In the genomic region with DNA sequence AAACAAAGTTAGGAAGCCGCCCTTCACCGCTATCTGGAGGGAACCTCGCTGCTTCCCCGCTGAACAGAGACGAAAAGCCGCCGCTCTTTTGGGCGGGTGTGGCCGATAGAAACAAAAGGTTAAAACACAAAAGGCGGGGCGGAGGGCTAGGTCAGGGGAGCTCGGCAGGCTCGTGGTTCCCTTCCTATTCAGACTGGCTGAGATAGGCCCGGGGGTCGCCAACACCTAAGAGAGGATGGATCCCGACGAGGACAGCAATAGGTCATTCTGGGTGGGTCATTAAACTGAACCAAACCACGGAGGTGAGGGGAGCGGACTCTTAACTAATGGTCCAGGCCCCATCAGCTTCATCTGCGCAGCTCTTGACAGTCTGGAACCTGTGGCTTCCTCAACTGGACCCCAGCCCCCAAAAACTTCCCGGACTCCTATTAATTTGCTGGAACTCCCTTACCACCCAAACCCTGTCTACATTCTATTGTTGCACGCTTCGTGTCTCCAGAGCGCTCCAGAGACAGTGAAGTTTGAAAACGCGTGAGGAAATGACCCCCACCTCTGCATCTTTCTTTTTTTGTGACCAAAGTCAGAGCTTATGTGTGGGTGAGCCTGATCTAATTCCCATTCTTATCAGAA, we compare ENCODE assay signal across 9 mouse cellular contexts.
DNase-seq lines count a peak whose midpoint lies in the region; ATAC-seq and TF ChIP-seq lines count a peak whose summit lies in the region.
"Had no signal": no experiment of that assay in that cellular context is flagged by ENCODE, and none has a peak within 500 bp of the region (broad histone marks: within the 10 kb centered on the region; RNA-seq: fewer than 3 reads in every experiment).

No protein-coding gene starts in this region.

- no peak for ATAC-seq in kidney, postnatal 0 days (replicated peaks; ENCODE audit: low FRiP score, low read depth)
- 0 out of 2 replicates have a peak, but pooled peaks have one; percentile 27 for ATAC-seq in stomach, embryonic 15.5 days (ENCODE audit: insufficient read depth, low FRiP score, low read depth)

- peak overlapping the region; percentile 82 for H3K27ac ChIP-seq in heart, embryonic 10.5 days
- H3K27ac ChIP-seq in kidney, postnatal 0 days: no peak overlapping the region
- H3K27ac ChIP-seq in stomach, embryonic 15.5 days: no peak overlapping the region

- no peaks in the 10 kb centered on the region for H3K9me3 ChIP-seq in heart, embryonic 10.5 days
- H3K9me3 ChIP-seq in kidney, postnatal 0 days (replicated peaks; ENCODE audit: low read length): no peaks in the 10 kb centered on the region
- no peaks in the 10 kb centered on the region for H3K9me3 ChIP-seq in stomach, embryonic 15.5 days

- no peak for TF ChIP-seq CTCF in kidney, postnatal 0 days (IDR thresholded peaks at IDR 0.05; ENCODE audit: low read depth)

- under 1% methylated on average over 26 of the region's 26 CpGs for WGBS in heart, embryonic 10.5 days
- 2% methylated on average over 26 of the region's 26 CpGs for WGBS in kidney, postnatal 0 days
- under 1% methylated on average over 26 of the region's 26 CpGs for WGBS in stomach, embryonic 15.5 days

- H3K4me3 ChIP-seq in heart, embryonic 10.5 days: peak overlapping the region; percentile 64
- H3K4me3 ChIP-seq in kidney, postnatal 0 days (replicated peaks; ENCODE audit: low read depth, low read length): peak overlapping the region; percentile 50
- peak overlapping the region; percentile 56 for H3K4me3 ChIP-seq in stomach, embryonic 15.5 days (replicated peaks)
- H3K4me3 ChIP-seq: erythroblast, embryonic 14.5 days had no signal

- peak overlapping the region; percentile 55 for H3K9ac ChIP-seq in kidney, postnatal 0 days (ENCODE audit: low read depth, low read length)
- peak overlapping the region; percentile 37; the same call in 1 of the 2 replicates for H3K9ac ChIP-seq in stomach, embryonic 15.5 days

- H3K36me3 ChIP-seq in heart, embryonic 10.5 days: no peaks in the 10 kb centered on the region
- no peaks in the 10 kb centered on the region for H3K36me3 ChIP-seq in kidney, postnatal 0 days (ENCODE audit: insufficient read depth, low read length)
- no peaks in the 10 kb centered on the region for H3K36me3 ChIP-seq in stomach, embryonic 15.5 days

- peak overlapping the region; percentile 71 for H3K4me2 ChIP-seq in kidney, postnatal 0 days (ENCODE audit: low read length)
- peak overlapping the region; percentile 79 for H3K4me2 ChIP-seq in stomach, embryonic 15.5 days

- H3K4me1 ChIP-seq in heart, embryonic 10.5 days: peaks cover 22% of the 10 kb centered on the region; the same call in 1 of the 2 replicates
- peaks cover 6% of the 10 kb centered on the region for H3K4me1 ChIP-seq in kidney, postnatal 0 days (replicated peaks; ENCODE audit: insufficient read depth, low read length)
- H3K4me1 ChIP-seq in stomach, embryonic 15.5 days: peaks cover 4% of the 10 kb centered on the region; the same call in 1 of the 2 replicates

- DNase-seq in adrenal gland, adult 2 months: peak; percentile 9
- no peak for DNase-seq in adrenal gland, adult 8-10 months
- DNase-seq in adrenal gland, postnatal 25 days: peak; percentile 6
- DNase-seq in heart, embryonic 10.5 days (ENCODE audit: low spot score): no peak
- peak; percentile 50 for DNase-seq in kidney, postnatal 0 days (ENCODE audit: low spot score)
- peak; percentile 43 for DNase-seq in lung, postnatal 36 days
- DNase-seq in frontal cortex, adult 2 months (ENCODE audit: extremely low spot score in 1 of 2, low spot score in 1 of 2): no peak

- peaks cover 44% of the 10 kb centered on the region for H3K27me3 ChIP-seq in heart, embryonic 10.5 days (ENCODE audit: insufficient read depth, poor library complexity, severe bottlenecking)
- no peaks in the 10 kb centered on the region for H3K27me3 ChIP-seq in kidney, postnatal 0 days (ENCODE audit: insufficient read depth, low read length)
- peaks cover 9% of the 10 kb centered on the region for H3K27me3 ChIP-seq in stomach, embryonic 15.5 days (replicated peaks)

Comparison
In these comparisons a context has a peak if more than half of its experiments do, and no peak if none do; other contexts are left out.
1. DNase-seq: peak in adrenal gland, adult 2 months (single experiment), adrenal gland, postnatal 25 days (single experiment), kidney, postnatal 0 days (single experiment) and lung, postnatal 36 days (single experiment); none in adrenal gland, adult 8-10 months (single experiment), heart, embryonic 10.5 days (single experiment) and frontal cortex, adult 2 months (0 of 2).
2. Peak in every context shown above with its lines, with median percentiles within 50 percentile points of each other: H3K4me3 ChIP-seq.